Mouse (Mus musculus) ES-Bruce4 (cell line): Measurements from ENCODE around the gene Zswim3. TPM values are rescaled to one million over a fixed set of nuclear protein-coding genes. Genes with fewer than 3 reads are reported as not detected.

Experiments used
- H3K27ac ChIP-seq: 2 replicates; pipeline ENCODE4 v1.5.1; 2012; ENCODE audit warnings: low read length, inconsistent platforms; ENCODE audit not compliant: insufficient read depth
- H3K27me3 ChIP-seq: 2 replicates; pipeline ENCODE4 v1.6.1; 2012; ENCODE audit warnings: mild to moderate bottlenecking, low read length, inconsistent platforms; ENCODE audit not compliant: control insufficient read depth, poor library complexity, insufficient read depth, severe bottlenecking
- H3K36me3 ChIP-seq: 2 replicates; pipeline ENCODE4 v1.6.1; 2012; ENCODE audit warnings: inconsistent platforms, mild to moderate bottlenecking, low read length, moderate library complexity; ENCODE audit not compliant: control insufficient read depth, poor library complexity, insufficient read depth, severe bottlenecking
- H3K4me1 ChIP-seq: one replicate; pipeline ENCODE4 v1.8.1; 2011; ENCODE audit warnings: low read length; ENCODE audit not compliant: control insufficient read depth, insufficient read depth
- H3K4me3 ChIP-seq: 2 replicates; pipeline ENCODE4 v1.5.1; 2011; ENCODE audit warnings: low read depth, mild to moderate bottlenecking, low read length
- H3K9ac ChIP-seq: 2 replicates; pipeline ENCODE4 v1.6.1; 2012; ENCODE audit warnings: low read depth, mild to moderate bottlenecking, inconsistent platforms; ENCODE audit not compliant: poor library complexity, severe bottlenecking
- H3K9me3 ChIP-seq: replicated peaks from 2 replicates; pipeline ENCODE4 v1.6.1; 2012; ENCODE audit warnings: mild to moderate bottlenecking, low read length, inconsistent platforms; ENCODE audit not compliant: control insufficient read depth, poor library complexity, insufficient read depth, severe bottlenecking
- CTCF ChIP-seq: IDR thresholded peaks from one replicate; pipeline ENCODE4 v1.8.1; 2011; ENCODE audit warnings: low read depth, low read length
- EP300 ChIP-seq: IDR thresholded peaks from 2 replicates; pipeline ENCODE4 v1.6.1; 2011; ENCODE audit warnings: low read depth, low read length; ENCODE audit not compliant: insufficient read depth
- POLR2A ChIP-seq: IDR thresholded peaks from one replicate; pipeline ENCODE4 v1.8.1; 2011; ENCODE audit warnings: low read length; ENCODE audit not compliant: insufficient read depth
- polyA plus RNA-seq: library from polyadenylated mRNA; stranded (reverse); fragments of >200 nt; gene quantifications from 2 replicates; pipeline ENCODE4 v1.2.4, GENCODE M21; 2011; ENCODE audit warnings: low read depth; ENCODE audit not compliant: missing spikeins, insufficient read depth, insufficient read length

The Zswim3 gene
- polyA plus RNA-seq, 1 experiment: 10.7 TPM

DNA sequence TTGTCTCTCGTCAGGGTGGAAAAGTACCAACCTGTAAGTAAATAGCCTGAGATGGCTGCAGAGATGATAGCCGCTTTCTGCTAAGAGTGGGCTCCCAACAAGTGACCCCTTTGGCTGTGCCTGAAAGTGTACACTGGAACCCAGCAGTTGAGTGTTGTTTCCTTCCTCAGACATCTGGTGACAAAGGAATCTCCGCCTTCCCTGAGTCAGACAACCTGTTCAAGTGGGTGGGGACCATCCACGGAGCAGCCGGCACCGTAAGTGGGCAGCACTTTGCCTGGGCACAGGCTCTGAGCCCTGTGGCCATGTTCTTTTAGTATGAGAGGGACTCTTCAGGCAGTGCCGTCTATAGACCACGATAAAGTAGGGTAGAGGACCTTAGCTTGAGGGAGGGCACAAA, 33.8 kb upstream of the Zswim3 start:
- TF ChIP-seq EP300 (no peak), POLR2A (no peak), CTCF (no peak)
- H3K9ac ChIP-seq: peak overlapping the region; percentile 92
- no peaks in the 10 kb centered on the region for H3K27me3 ChIP-seq
- H3K4me3 ChIP-seq: peak overlapping the region; percentile 99
- H3K27ac ChIP-seq: no peak overlapping the region
- peaks cover 3% of the 10 kb centered on the region for H3K4me1 ChIP-seq
- H3K9me3 ChIP-seq: no peaks in the 10 kb centered on the region
- peaks cover 39% of the 10 kb centered on the region for H3K36me3 ChIP-seq

DNA sequence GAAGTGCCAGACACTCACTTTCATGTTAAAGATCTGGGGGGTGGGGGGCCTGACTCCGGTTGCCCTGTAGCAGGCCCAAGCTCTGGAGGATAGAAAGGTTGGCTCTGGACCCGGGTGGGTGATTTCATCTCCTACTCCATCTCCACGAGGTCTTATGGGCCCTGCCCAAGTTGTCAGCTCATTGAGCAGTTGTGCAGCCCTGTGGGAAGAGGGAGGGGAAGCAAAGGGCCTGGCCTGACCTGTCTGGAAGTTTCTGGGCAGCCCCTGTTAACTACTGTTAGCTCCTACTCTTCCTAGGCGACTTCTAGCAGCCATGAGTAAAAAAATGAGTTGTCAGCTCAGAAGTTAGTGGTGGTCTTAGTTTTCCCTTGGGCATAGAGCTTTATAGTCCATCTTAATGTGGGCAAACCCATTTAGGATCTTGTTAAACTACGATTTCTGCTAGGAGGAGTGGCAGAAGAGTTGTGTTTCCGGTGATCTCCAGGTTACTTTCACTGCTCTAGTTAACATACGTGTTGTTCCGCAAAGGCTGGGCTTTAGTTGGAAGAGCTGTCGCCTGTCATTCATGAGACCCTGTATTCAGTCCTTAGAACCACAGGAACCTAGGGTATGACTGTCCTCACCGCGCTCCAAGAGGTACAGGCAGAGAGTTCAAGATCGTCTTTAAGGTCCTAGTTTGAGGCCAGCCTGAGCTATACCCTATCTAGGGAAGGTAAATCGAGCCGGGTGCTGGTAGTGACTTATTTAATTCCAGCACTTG, 31.5 kb upstream of the Zswim3 start:
- TF ChIP-seq POLR2A (no peak), EP300 (no peak), CTCF (no peak)
- H3K4me1 ChIP-seq: peaks cover 3% of the 10 kb centered on the region
- no peak overlapping the region for H3K4me3 ChIP-seq
- no peaks in the 10 kb centered on the region for H3K27me3 ChIP-seq
- H3K27ac ChIP-seq: no peak overlapping the region
- H3K36me3 ChIP-seq: peaks cover 24% of the 10 kb centered on the region
- H3K9me3 ChIP-seq: no peaks in the 10 kb centered on the region
- no peak overlapping the region for H3K9ac ChIP-seq

DNA sequence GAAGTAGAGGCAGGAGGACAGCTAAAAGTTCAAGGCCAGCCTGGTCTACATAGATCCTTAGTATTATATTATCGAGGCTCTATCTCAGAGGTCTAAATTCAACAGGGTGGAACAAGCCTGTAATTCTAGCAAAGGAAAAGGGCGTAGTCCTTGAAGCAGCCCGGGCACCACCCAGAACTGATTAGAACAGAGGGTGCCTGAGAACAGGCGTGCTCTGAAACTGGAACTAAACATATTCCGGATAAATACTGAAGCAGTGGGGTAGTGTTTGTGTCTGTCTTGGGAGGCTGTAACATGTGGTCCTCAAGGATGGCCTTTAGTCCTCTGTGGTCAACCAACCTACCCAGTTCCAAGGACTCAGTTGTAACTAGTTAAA, 30.9 kb upstream of the Zswim3 start:
- H3K36me3 ChIP-seq: peaks cover 24% of the 10 kb centered on the region
- H3K9me3 ChIP-seq: no peaks in the 10 kb centered on the region
- no peak overlapping the region for H3K9ac ChIP-seq
- H3K4me1 ChIP-seq: peaks cover 3% of the 10 kb centered on the region
- no peak overlapping the region for H3K4me3 ChIP-seq
- no peaks in the 10 kb centered on the region for H3K27me3 ChIP-seq
- TF ChIP-seq POLR2A (no peak), EP300 (no peak), CTCF (no peak)
- H3K27ac ChIP-seq: no peak overlapping the region

DNA sequence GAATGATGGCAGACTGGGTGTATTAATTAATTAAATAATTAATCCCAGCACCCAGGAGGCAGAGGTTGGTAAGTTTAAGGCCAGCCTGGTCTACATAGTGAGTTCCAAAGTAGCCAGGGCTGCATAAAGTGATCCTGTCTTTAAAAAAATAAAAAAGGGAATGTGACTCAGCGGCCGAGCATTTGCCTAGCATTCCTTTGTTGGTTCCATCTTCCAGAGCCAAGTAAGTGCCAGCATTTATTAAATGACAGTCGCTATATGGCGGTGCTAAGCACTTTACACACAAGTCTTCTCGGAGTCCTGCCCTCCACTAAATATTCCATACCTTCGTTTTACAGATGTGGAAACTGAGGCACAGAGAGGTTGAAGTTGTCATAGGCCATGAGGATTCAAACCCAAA, 28.8 kb upstream of the Zswim3 start:
- no peak overlapping the region for H3K4me3 ChIP-seq
- TF ChIP-seq CTCF (no peak), POLR2A (no peak)
- H3K27me3 ChIP-seq: no peaks in the 10 kb centered on the region

DNA sequence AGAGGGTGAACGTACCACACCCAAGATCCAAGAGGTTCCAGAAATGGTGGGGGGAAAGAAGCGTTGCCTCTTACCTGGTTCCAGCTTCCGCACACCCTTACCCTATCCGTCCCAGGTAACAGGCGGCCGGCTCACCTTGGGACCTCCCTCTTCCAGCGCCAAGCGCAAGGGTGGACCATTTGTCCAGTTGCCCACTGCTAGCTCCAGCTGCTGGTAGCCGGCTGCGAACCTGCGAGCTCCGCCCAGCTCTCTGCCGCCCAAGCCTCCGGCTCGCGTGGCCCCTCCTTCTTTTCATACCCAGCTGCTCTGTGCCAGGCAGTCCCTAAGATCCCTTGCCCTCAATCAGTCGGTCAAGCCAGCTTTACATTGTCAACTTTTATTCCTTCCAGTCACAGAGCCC, 28.1 kb upstream of the Zswim3 start:
- H3K27me3 ChIP-seq: no peaks in the 10 kb centered on the region
- no peak overlapping the region for H3K27ac ChIP-seq
- H3K9me3 ChIP-seq: no peaks in the 10 kb centered on the region
- peaks cover 14% of the 10 kb centered on the region for H3K36me3 ChIP-seq
- peak overlapping the region; percentile 9 for H3K4me3 ChIP-seq
- no peak overlapping the region for H3K9ac ChIP-seq
- TF ChIP-seq EP300 (no peak), POLR2A (no peak), CTCF (no peak)
- no peaks in the 10 kb centered on the region for H3K4me1 ChIP-seq

More for the DNA sequence above, 28.8 kb upstream of the Zswim3 start:
- Histone ChIP-seq H3K27ac (no peak overlapping the region), H3K4me1 (peaks cover 3% of the 10 kb centered on the region), H3K9me3 (no peaks in the 10 kb centered on the region), H3K36me3 (peaks cover 20% of the 10 kb centered on the region), H3K9ac (no peak overlapping the region)

DNA sequence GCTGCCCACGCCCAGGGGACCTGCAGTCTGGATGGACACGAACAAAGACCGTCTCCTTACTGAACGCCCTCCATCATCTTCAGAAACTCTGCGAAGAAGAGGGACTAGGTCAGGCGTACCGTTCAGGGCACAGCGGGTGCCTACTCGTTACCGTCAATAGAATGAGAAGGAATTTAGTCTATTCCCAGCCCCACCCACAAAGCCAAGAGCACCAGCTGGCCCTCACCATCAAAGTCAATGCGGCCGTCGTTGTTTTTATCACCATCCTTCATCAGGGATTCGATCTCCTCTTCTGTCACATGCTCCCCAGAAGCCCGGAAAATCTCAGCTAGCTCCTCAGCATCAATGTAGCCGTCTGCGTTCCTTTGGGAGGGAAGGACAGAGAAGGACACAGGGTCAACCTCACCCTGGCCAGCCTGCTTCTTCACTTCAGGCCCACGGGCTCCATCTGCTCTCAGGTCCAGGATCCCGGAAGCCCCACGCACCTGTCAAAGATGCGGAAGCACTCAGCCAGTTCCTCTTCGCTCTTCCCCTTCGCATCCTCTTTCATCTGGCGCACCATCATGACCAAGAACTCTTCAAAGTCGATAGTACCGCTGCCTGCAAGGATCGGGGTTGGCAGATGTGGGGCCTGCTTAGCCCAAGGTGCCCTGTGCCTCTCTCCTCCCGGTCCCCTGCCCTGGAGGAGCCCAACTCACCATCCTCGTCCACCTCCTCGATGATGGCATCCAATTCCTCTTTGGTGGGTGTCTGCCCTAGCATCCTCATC, 27.5 kb upstream of the Zswim3 start:
- TF ChIP-seq CTCF (no peak), EP300 (no peak), POLR2A (no peak)
- no peak overlapping the region for H3K9ac ChIP-seq

More for the DNA sequence above, 27.5 kb upstream of the Zswim3 start:
- H3K4me3 ChIP-seq: no peak overlapping the region
- no peaks in the 10 kb centered on the region for H3K9me3 ChIP-seq
- H3K27ac ChIP-seq: no peak overlapping the region
- peaks cover 7% of the 10 kb centered on the region for H3K36me3 ChIP-seq
- no peaks in the 10 kb centered on the region for H3K27me3 ChIP-seq
- no peaks in the 10 kb centered on the region for H3K4me1 ChIP-seq
